Mouse (Mus musculus): Measurements from ENCODE around the gene Hes3. TPM values are rescaled to one million over a fixed set of nuclear protein-coding genes. Genes with fewer than 3 reads are reported as not detected.

Hes3 gene
- total and polyA plus RNA-seq, 3 experiments: not detected

GRCm38 (mm10) chr4:152324641-152325562 lies 33.4 kb upstream of the Hes3 start:
- Histone ChIP-seq H3K4me3 (peak overlapping the region; percentile 95), H3K9ac (ENCODE audit: low read depth, low read length) (peak overlapping the region; percentile 24), H3K27me3 (ENCODE audit: control insufficient read depth, insufficient read depth, low read length) (no peaks in the 10 kb centered on the region), H3K79me2 (replicated peaks; ENCODE audit: control insufficient read depth, insufficient read depth, low read length) (peaks cover 3% of the 10 kb centered on the region; the same call in 1 of the 2 replicates), H3K4me1 (ENCODE audit: control insufficient read depth, insufficient read depth, low read length) (peaks cover 2% of the 10 kb centered on the region), H3K36me3 (ENCODE audit: control insufficient read depth, insufficient read depth, low read length) (no peaks in the 10 kb centered on the region), H3K27ac (peak overlapping the region; percentile 93)
- 46% methylated on average over 16 of the region's 16 CpGs for WGBS
- no peak for DNase-seq
- TF ChIP-seq EP300 (IDR thresholded peaks at IDR 0.05; ENCODE audit: insufficient read depth, low read depth, low read length) (no peak), POLR2A (IDR thresholded peaks at IDR 0.05; ENCODE audit: insufficient read depth, low read depth, low read length) (no peak), CTCF (IDR thresholded peaks at IDR 0.05) (no peak)
- intact Hi-C loops (cut with DNase I): loop anchor here (5.0 kb wide), 2 partner anchors 152 to 153 kb away; partner anchors contain the start of genes Kcnab2 and Nphp4

GRCm38 (mm10) chr4:152321464-152321863 lies 30.0 kb upstream of the Hes3 start:
- no peak overlapping the region for H3K27ac ChIP-seq
- no peak overlapping the region for H3K9ac ChIP-seq (ENCODE audit: low read depth, low read length)
- H3K79me2 ChIP-seq (replicated peaks; ENCODE audit: control insufficient read depth, insufficient read depth, low read length): peaks cover 3% of the 10 kb centered on the region; the same call in 1 of the 2 replicates
- no peak for DNase-seq
- no peak overlapping the region for H3K4me3 ChIP-seq
- 61% methylated on average over 5 of the region's 5 CpGs for WGBS
- no peaks in the 10 kb centered on the region for H3K27me3 ChIP-seq (ENCODE audit: control insufficient read depth, insufficient read depth, low read length)
- no peaks in the 10 kb centered on the region for H3K4me1 ChIP-seq (ENCODE audit: control insufficient read depth, insufficient read depth, low read length)
- TF ChIP-seq POLR2A (IDR thresholded peaks at IDR 0.05; ENCODE audit: insufficient read depth, low read depth, low read length): no peak
- TF ChIP-seq CTCF (IDR thresholded peaks at IDR 0.05): no peak
- no peak for TF ChIP-seq EP300 (IDR thresholded peaks at IDR 0.05; ENCODE audit: insufficient read depth, low read depth, low read length)
- intact Hi-C loops (cut with DNase I): no loop called here
- no peaks in the 10 kb centered on the region for H3K36me3 ChIP-seq (ENCODE audit: control insufficient read depth, insufficient read depth, low read length)

GRCm38 (mm10) chr4:152318517-152319234 lies 27.2 kb upstream of the Hes3 start, which contains the start of gene Rnf207:
TSS of gene Rnf207 (minus strand) at chr4:152318993.
- Histone ChIP-seq H3K27me3 (ENCODE audit: control insufficient read depth, insufficient read depth, low read length) (no peaks in the 10 kb centered on the region; the same call in 1 of the 2 replicates), H3K36me3 (ENCODE audit: control insufficient read depth, insufficient read depth, low read length) (no peaks in the 10 kb centered on the region), H3K27ac (peak within 1 kb of the TSS; percentile 85), H3K4me3 (peak within 1 kb of the TSS; percentile 38), H3K79me2 (replicated peaks; ENCODE audit: control insufficient read depth, insufficient read depth, low read length) (no peaks in the 10 kb centered on the region), H3K9ac (ENCODE audit: low read depth, low read length) (peak within 1 kb of the TSS; percentile 66), H3K4me1 (ENCODE audit: control insufficient read depth, insufficient read depth, low read length) (no peaks in the 10 kb centered on the region)
- 2% methylated on average over 26 of the region's 26 CpGs for WGBS
- TF ChIP-seq CTCF (IDR thresholded peaks at IDR 0.05) (peak; percentile 76), POLR2A (IDR thresholded peaks at IDR 0.05; ENCODE audit: insufficient read depth, low read depth, low read length) (peak; percentile 84; the same call in 1 of the 2 replicates), EP300 (IDR thresholded peaks at IDR 0.05; ENCODE audit: insufficient read depth, low read depth, low read length) (0 out of 2 replicates have a peak, but pooled peaks have one; percentile 41)
- intact Hi-C loops (cut with DNase I): loop anchor here (2.0 kb wide), 1 partner anchor 22 kb away; the partner anchor contains the start of gene Icmt
- peak; percentile 73 to 74 for DNase-seq

- DNase-seq: peak; percentile 51 to 55
- Histone ChIP-seq H3K4me3 (peak overlapping the region; percentile 38), H3K79me2 (replicated peaks; ENCODE audit: control insufficient read depth, insufficient read depth, low read length) (no peaks in the 10 kb centered on the region), H3K4me1 (ENCODE audit: control insufficient read depth, insufficient read depth, low read length) (no peaks in the 10 kb centered on the region), H3K36me3 (ENCODE audit: control insufficient read depth, insufficient read depth, low read length) (no peaks in the 10 kb centered on the region), H3K27ac (peak overlapping the region; percentile 85), H3K27me3 (ENCODE audit: control insufficient read depth, insufficient read depth, low read length) (peaks cover 1% of the 10 kb centered on the region; the same call in 1 of the 2 replicates), H3K9ac (ENCODE audit: low read depth, low read length) (peak overlapping the region; percentile 66)
- WGBS: 56% methylated on average over 6 of the region's 6 CpGs
- intact Hi-C loops (cut with DNase I): loop anchor here (2.0 kb wide), 1 partner anchor 21 kb away; the partner anchor contains the start of gene Icmt
- TF ChIP-seq EP300 (IDR thresholded peaks at IDR 0.05; ENCODE audit: insufficient read depth, low read depth, low read length) (no peak), POLR2A (IDR thresholded peaks at IDR 0.05; ENCODE audit: insufficient read depth, low read depth, low read length) (peak; percentile 64)
These were observed 26.2 kb upstream of the Hes3 start for GRCm38 (mm10) chr4:152317631-152318033.

- intact Hi-C loops (cut with DNase I): no loop called here
- 4% methylated on average over 43 of the region's 43 CpGs for WGBS
- peaks cover 1% of the 10 kb centered on the region; the same call in 1 of the 2 replicates for H3K27me3 ChIP-seq (ENCODE audit: control insufficient read depth, insufficient read depth, low read length)
- no peaks in the 10 kb centered on the region for H3K79me2 ChIP-seq (replicated peaks; ENCODE audit: control insufficient read depth, insufficient read depth, low read length)
- no peak for DNase-seq
- H3K9ac ChIP-seq (ENCODE audit: low read depth, low read length): no peak overlapping the region
- no peak overlapping the region for H3K27ac ChIP-seq
- TF ChIP-seq CTCF (IDR thresholded peaks at IDR 0.05): no peak
- no peak for TF ChIP-seq EP300 (IDR thresholded peaks at IDR 0.05; ENCODE audit: insufficient read depth, low read depth, low read length)
- no peak for TF ChIP-seq POLR2A (IDR thresholded peaks at IDR 0.05; ENCODE audit: insufficient read depth, low read depth, low read length)
- no peak overlapping the region for H3K4me3 ChIP-seq
- H3K4me1 ChIP-seq (ENCODE audit: control insufficient read depth, insufficient read depth, low read length): no peaks in the 10 kb centered on the region
- no peaks in the 10 kb centered on the region for H3K36me3 ChIP-seq (ENCODE audit: control insufficient read depth, insufficient read depth, low read length)
These were observed 24.2 kb upstream of the Hes3 start for GRCm38 (mm10) chr4:152315498-152316213.
